Mouse (Mus musculus): ENCODE data around the gene Gm49321.

The Gm49321 gene

DNA sequence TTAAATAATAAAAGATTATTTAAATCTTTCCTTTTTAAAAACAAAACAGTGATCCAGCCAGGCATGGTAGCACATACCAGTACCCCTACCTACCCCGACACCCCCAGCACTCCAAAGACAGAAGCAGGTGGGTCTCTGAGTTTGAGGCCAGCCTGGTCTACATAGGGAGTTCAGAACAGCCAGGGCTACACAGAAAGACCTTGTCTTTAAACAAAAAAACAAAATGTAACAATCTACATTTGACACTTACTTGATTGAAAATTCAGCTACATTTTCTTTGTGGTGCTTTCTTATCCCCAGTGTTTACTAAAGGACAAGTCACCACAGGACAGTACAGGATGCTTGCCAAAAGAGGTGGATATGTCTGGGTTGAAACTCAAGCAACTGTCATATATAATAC lies at the start of gene Gm49321:
Gm49321 (plus strand) TSS at position 301 of the 400 bp plus-strand sequence.
- DNase-seq (ENCODE audit: low spot score): no peak

DNA sequence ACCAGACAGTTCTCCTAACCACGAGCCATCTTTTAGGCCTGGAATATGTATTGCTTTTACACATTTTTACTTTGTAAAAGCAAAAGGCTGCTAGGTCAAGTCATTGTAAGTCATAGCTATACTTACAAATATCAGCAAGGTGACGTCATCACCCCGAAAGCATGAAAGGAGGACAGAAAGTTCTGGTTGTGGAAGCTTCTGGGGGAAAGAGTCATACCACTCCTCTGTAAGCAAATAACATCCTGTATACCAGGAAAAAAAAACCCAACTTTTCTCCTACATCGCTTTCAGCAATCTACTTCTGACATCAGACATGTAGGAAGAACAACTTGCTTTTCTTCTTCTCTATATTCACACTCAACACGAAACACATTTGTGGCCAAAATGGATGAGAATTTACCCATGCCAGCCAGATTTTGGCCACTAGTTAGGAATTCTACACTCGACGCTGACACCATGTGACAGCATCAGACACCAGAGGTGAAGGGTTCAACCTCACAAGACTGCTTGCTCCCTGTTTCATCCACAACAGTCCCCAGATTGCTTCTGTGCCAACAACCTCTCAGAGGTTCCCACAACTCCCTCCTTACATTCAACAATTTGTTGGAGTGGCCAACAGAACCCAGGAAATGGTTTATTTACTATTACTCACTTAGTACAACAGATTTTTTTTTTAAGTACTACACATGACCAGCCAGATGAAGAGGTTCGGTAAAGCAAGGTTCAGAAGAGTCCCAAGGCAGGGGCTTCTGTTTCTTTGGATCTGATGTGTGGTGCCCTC lies 49.3 kb upstream of the Gm49321 start:
- DNase-seq (ENCODE audit: low spot score): no peak

DNA sequence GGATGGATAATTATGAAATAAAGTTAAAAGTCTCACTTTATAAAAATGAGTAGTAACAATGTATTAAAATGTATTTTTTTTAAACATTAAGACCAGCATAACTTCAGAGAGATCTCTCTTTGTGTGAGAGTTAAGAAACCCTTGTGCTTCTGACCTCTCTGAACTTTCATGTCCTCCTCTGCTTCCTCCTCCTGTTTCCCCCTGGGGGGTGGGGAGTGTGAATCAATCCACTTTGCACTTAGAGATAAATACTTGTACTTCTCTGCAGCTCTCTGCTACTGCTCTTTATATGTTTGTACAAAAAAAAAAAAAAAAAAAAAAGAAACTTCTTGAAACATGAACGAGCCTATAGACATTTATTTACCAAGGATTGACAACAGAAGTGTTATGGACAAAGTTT lies 47.9 kb upstream of the Gm49321 start:
- DNase-seq (ENCODE audit: low spot score): no peak

DNA sequence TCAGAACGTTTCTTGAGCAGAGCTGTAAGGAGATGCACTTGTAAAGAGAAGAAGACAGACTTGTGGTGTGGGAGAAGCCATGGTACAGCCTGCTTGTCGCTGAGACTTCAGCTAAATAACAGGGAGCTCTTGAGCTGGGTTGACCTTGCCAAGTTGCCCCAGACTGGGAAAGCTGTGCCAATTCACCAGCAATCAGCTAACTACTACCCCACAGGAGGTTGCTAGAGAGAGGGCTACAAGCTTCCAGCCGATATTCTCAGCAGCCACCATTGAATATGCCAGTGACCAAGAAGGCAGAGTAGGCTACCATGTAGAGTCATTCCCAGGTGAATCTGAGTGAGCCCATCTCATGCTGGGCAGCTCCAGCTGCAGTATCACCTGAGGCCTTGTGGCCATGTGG lies 47.4 kb upstream of the Gm49321 start:
- DNase-seq (ENCODE audit: low spot score): no peak

DNA sequence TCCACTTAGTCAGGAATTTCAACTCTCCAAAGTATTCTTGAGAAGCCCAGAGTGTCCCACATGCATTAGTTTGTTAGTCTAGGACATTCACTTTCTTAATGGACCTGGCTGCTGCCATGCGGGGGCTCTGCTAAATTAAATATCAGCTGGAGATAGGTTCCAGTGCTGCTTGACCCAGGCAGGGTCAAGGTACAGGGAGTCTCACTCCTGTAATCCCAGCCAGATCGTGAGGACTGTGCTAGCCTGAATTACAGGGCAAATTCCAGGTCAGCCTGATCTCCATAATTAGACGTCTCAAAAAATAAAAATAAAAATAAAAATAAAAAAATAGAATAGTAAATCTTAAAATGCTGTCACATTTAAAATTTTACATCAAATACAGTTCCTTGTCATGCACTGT lies 44.8 kb upstream of the Gm49321 start:
- no peak for DNase-seq (ENCODE audit: low spot score)

DNA sequence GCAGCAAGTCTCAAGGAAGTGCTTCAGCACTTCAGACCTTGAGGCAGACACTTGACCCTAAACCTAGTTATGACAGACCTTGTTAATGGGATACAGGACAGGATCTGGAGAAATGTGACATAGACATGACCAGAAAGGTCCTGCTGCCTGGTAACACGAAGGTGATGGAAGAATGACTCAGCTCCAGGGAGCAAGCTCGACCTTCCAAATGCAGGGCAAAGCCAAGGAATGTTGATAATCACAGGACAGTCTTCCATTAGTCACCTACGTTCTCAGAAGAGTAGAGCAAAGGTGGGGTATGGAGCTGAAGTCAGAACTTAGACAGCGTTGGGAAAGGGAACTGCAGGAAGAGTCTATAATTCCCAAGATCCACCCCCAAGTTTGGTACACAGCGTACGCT lies 42.6 kb upstream of the Gm49321 start:
- no peak for DNase-seq (ENCODE audit: low spot score)

DNA sequence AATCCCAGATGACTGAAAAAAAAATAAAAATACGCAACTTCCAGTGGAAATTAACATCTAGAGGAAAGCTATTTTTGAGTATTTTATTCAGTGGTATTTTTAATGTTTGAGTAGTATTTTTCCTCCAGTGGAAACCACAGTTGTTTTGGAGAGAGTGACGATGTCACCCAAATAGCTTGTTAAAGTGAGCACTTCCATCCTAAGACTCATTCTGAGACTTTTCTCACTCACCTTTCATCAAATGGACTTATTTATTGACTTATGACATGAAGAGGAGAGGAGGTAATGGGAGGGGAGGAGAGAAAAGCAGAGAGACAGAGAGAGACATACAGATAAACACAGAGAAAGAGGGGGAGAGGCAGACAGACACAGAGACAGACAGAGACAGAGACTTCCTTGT lies 41.8 kb upstream of the Gm49321 start:
- DNase-seq (ENCODE audit: low spot score): no peak

DNA sequence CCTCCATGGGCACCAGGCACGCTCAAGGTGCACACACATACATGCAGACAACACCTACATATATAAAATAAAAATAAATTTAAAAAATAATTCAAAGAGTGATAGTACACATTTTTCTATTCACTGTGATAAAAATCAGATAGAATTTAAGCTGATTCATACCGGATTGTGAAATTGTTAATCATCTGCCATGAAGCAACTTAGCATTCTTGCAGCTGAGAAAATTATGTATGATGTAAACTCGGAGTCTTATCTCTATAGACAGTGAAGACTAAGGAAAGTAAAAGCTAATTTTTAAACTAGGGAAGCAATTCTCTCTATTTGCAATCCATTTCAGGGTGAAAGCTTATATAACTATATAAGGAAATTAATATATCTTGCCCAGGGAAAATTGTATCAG lies 41.0 kb upstream of the Gm49321 start:
- no peak for DNase-seq (ENCODE audit: low spot score)

DNA sequence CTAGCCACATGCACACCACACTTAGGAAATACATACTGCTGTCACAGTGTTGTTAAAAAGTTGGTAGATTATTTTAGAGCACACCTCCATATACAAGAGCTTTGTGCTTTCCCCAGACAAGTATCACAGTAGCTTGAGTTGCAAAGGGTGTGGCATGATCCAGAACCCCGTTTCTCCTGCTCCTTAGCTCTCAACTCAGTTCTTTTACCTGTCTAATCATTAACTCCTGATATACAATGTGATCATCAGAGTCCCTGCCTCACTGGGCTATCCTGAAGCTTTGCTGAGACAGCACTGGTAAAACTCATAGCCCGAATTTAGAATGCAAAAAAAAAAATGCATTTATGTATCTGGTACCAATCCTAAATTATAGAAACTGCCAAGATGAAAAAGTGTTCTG lies 39.2 kb upstream of the Gm49321 start:
- DNase-seq (ENCODE audit: low spot score): no peak

DNA sequence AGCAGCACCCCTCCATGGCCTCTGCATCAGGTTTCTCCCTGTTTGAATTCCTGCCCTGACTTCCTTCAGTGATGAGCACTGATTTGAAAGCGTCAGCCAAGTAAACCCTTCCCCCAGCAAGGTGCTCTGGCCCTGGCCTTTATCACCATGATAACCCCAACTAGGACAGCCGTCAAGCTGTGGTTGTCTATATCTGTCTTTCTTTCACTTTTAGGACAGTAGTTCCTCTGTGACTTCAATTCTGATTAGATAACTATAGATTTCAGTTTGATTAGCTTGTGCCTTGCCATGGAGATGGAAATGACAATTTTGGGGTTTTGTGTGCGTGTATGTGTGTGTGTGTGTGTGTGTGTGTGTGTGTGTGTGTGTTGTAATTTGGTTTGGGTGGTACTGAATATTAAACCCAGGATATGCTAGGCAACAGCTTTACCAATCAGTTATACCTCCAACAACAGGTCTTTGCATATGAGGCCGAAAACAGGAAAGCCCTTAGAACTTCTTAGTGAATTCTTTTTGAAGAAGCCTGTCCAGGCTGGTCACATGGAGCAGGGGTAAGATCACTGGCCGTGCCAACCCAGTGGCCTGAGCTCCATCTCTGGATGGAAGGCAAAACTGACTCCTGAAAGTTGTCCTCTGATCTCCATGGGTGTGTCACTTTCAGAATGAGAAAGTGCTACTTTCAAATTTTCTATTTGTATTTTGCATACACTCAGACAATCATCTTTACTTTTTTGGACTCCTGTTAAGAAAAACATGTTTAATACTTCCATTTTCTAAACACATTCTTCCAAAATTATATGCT lies 33.1 kb upstream of the Gm49321 start:
- DNase-seq (ENCODE audit: low spot score): no peak

DNA sequence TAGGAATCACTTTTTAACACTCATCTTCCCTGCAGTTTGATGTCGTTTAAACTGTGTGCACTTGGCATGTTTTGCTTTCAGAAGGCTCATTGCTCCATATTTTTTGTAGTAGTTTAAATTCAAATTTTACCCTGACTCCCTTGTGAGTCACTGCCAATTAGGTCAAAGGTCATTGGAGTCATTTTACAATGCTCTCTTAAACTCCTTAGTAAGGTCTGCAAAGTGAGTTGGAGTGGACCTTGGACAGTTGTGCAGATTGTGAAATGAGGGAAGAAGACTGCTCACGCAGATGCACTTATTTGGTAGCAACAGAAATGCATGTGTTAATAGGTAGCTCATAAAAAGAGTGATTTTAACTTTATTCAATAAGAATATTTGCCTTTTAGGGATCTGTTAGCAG lies 32.4 kb upstream of the Gm49321 start:
- no peak for DNase-seq (ENCODE audit: low spot score)

DNA sequence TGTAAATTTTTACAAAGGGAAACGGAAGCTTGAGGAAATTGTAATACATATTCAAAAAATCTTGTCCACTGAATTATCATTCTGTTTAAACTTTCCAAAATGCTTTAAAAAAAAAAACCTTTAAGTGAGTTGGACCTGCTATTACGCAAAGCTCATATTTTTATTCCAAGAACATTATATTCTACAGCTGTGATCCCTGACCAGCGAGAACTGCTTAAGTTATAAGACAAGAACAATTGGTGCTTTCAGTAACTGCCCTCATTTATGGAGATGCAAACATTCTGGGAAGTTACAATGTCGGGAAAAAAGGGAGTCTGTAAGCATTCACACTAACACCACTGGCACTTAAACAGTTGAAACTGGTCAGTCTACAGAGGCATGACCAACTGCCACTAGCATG lies 31.9 kb upstream of the Gm49321 start:
- DNase-seq (ENCODE audit: low spot score): no peak

DNA sequence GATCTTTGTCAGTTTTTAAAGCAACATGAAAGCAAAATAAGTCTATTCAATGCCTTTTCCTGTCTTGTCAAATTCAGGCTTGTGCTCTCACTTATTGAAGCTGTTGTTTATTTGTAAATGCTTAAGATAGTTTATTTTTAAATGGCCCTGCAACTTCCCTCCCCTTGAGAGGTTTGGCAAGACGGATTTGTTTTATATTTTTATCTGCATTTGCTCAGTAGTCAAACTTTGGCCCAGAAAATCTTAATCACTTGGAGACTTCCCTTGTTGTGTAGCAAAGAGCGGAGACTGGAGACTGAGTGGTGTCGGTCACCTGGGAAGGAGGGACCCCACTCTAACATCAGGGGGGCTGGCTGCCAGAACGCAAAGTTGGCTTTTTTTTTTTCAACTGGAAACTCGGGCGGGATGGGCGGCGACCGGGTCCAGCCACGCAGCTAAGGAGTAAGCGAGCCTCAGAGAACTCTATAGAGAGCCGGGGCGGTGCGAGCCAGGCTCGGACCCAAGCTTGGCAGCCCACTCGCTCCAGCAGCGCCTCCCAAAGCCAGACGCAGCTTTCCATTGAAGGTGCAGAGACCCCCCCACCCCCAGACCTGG lies 30.3 kb upstream of the Gm49321 start:
- DNase-seq (ENCODE audit: low spot score): no peak

DNA sequence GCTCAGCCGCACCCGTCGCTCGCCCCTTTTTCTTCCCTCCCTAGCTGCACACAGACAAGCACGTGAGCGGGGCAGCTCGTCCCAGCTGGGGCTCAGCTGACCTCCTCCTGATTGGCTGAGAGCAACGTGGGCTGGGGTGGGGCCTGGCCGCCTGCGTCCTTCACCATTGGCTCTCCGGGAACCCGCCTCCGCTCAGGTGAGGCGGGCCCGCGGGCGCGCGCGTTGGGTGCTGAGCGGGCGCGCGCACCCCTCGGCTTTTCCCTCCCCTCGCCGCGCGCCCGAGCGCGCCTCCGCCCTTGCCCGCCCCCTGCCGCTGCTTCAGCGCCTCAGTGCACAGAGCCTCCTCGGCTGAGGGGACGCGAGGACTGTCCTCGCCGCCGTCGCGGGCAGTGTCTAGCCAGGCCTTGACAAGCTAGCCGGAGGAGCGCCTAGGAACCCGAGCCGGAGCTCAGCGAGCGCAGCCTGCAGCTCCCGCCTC lies 29.7 kb upstream of the Gm49321 start:
- peak; percentile 96 for DNase-seq (ENCODE audit: low spot score)

DNA sequence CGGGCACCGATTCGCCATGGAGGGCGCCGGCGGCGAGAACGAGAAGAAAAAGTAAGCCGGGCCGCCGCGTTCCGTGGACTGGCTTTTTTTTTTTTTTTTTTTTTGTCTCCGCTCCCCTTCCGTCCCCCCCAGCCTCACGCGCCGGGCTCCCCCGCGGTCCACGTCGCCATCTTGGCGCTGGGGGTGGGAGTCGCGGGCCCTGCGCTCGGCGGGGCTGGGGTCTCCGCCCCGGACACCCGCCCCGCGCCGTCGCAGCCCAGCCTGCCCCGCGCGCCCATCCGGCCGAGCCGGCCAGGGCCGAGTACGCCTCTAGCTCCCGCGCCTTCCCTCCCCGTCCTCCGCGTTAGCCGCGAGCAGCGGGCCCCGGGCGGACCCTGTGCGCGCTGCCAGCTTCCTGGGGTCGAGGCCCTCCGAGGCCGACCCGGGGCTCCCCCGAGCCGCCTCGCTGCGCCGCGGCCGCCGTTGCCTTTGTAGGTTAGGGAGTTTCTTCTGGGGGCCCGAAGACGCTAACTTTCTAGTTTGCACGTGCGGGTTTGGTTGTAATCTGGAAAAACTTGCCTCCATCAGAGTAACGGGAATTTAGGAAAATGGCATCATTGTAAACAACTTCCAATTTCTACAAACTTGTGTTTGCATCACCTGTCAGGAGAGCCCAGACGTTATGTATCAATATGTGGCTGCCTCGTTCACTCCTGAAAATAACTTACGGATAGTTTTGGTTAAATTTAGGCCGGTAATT lies 29.0 kb upstream of the Gm49321 start:
- DNase-seq (ENCODE audit: low spot score): peak; percentile 17

DNA sequence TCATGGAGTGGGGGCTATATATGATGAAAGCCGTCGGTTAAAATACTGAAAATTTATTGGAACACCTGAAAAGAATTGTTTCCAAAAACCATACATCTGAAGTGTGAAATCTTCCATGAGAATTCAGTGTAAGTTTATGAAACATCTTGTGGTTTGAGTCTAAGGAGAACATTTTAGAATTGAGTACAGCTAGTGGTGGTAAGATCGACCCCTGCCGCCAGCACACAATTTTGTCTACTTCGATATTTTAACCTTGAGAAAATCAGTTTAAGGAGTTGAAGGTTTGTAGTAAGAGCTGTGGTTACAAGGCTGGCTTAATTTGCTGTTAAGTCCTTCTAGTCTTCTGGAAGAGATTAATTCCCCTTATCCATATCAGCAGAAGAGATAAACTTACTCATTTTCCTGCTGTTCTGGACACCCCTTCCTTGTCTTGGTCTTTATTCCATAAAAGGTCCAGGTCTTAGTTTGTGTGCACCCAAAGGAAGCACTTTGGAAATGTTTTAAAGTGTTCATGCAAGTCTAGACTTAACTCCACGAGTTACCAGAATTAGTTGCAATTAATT lies 28.4 kb upstream of the Gm49321 start:
- no peak for DNase-seq (ENCODE audit: low spot score)

DNA sequence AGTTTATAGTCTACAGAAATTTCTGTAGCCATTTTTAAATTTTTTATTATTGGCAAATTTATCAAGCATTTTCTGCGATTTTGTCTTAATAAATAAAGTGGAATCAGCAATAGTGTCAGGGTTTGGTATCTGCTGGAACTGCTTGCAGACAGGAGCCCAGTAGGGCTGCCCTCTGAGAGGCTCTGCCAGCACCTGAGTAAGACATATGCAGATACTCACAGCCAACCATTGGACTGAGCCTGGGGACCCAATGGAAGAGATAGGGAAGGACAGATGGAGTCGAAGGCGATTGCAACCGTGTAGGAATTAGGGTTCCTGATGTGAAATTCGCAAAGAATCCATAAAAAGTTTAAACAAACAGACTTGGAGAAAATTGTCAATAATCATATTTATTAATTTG lies 19.0 kb upstream of the Gm49321 start:
- DNase-seq (ENCODE audit: low spot score): no peak

DNA sequence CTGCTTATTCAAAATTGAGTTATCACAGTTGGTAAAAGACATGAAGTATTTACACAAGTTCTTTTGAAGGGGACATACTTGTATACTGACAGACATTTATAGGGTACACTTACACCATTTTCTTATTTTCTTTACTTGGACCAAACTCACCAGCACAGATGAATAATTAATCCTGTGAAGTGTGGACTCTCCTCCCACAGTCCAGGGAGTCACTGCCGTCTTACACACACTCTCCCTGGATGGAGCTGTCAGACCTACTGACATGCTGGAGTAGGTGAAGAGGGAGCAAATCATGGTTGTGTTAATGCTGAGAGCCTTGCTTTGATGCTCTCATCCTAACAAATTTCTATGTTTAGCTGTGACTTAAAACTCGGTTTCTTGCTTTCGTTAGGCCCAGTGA lies 7.2 kb upstream of the Gm49321 start:
- no peak for DNase-seq (ENCODE audit: low spot score)

DNA sequence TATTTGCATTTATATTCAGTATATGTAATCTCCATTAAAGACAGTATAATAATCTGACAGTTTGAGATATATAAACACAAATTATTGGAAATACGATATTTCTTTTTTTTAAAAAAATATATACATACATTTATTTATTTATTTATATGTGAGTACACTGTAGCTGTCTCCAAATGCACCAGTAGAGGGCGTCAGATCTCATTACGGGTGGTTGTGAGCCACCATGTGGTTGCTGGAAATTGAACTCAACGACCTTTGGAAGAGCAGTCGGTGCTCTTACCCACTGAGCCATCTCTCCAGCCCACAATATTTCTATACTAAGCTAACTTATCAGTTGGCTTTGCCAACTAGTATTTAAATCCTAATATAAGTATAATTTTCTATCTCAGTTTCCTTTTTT lies 6.2 kb upstream of the Gm49321 start:
- no peak for DNase-seq (ENCODE audit: low spot score)

DNA sequence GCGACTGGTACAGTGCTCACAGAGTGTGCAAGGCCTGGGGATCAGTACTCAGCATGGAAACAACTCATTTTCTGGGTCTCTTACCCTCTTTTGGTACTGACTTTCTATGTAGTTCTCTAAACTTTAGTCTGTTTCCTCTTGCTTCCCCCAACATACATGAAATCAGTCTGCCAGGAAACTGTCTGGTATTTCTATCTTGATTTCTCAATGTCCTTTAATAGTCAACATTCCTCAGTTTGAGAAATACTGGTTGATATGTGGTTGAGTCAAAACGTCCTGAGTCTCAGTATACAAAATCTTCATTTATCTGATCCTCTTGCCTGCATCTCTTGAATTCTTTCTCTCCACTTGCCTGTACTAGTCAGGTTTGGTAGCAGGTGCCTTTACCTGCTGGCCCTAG lies 2.9 kb upstream of the Gm49321 start:
- DNase-seq (ENCODE audit: low spot score): no peak

DNA sequence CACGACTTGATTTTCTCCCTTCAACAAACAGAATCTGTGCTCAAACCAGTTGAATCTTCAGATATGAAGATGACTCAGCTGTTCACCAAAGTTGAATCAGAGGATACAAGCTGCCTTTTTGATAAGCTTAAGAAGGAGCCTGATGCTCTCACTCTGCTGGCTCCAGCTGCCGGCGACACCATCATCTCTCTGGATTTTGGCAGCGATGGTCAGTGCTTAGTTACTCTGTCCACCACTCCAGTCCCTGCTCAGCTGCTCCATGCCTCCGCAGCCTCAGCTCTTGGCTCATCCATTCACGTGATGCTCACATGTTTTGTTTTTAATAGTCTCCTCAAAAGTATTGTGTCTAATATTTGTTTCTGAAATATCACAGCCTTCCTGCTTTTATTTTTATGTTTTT lies 2.1 kb downstream of the Gm49321 start:
- DNase-seq (ENCODE audit: low spot score): no peak

DNA sequence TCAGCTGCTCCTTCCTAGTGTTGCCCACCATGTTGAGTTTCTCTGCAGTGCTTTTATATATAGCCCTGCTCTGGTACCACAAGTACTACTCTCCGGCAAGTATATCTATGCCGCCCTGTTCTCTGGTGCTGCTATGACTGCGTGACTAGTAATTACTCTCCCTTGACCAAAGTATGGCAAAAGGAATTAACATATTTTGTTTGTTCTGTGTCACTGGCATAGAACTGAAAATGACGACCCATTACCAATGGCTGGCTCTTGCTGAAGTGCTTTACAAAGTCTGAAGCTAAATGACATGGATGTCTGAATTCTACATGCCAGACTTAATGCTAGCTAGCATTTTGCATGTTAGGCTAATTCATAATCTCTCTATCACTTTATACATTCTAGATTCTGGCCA lies 11.0 kb downstream of the Gm49321 start:
- no peak for DNase-seq (ENCODE audit: low spot score)

Data from left cerebral cortex, adult 11 months (tissue).